Mouse (Mus musculus) adrenal gland, postnatal 36 days (tissue): ENCODE data around the gene Otud7b. TPM values are rescaled to one million over a fixed set of nuclear protein-coding genes. Genes with fewer than 3 reads are reported as not detected.
"Not testable (repeated sequence)": the region's sequence is repeated elsewhere in the genome, so short reads cannot be mapped to it uniquely, and the experiment has no call there.

Experiments used
- DNase-seq, 2 experiments: peaks; one replicate each; pipeline ENCODE4 v3.0.0; 2021; ENCODE audit warnings: mixed read lengths in 1 of 2
- total RNA-seq, 2 experiments: library from RNA; stranded (reverse); gene quantifications; 2 replicates each; pipeline ENCODE4 v1.2.3; 2021

Otud7b gene
- total RNA-seq, 2 experiments from 2014 or later, result 34.5 to 39.3 TPM

GRCm38 (mm10) chr3:96135011-96135410 is 30.7 kb downstream of the Otud7b start:
- peak; percentile 68 to 77 for DNase-seq

GRCm38 (mm10) chr3:96147950-96148349 is 43.6 kb downstream of the Otud7b start:
- peak in 1 of 2 experiments; percentile 52 for DNase-seq

- no peak for DNase-seq
Observed at GRCm38 (mm10) chr3:96151836-96152235, 47.5 kb downstream of the Otud7b start.

GRCm38 (mm10) chr3:96152611-96153010 is 48.3 kb downstream of the Otud7b start:
- DNase-seq, result no peak

GRCm38 (mm10) chr3:96155501-96155900 is 51.2 kb downstream of the Otud7b start:
- DNase-seq, result no peak

GRCm38 (mm10) chr3:96159820-96160219 is 55.5 kb downstream of the Otud7b start:
- DNase-seq, result no peak

- peak; percentile 81 to 87 for DNase-seq
Observed at GRCm38 (mm10) chr3:96160222-96160802, 56.0 kb downstream of the Otud7b start.

GRCm38 (mm10) chr3:96160803-96161516 is 56.6 kb downstream of the Otud7b start:
- DNase-seq, result peak; percentile 82 to 88

- DNase-seq, result peak; percentile 26 to 60
Observed at GRCm38 (mm10) chr3:96161869-96162840, 57.8 kb downstream of the Otud7b start, which contains the start of gene Mtmr11. Gene Mtmr11, plus strand, starts transcription at chr3:96162004.

- no peak for DNase-seq
Observed at GRCm38 (mm10) chr3:96163040-96163439, 58.7 kb downstream of the Otud7b start.

GRCm38 (mm10) chr3:96168466-96169158 is 64.3 kb downstream of the Otud7b start:
- DNase-seq, result no peak

GRCm38 (mm10) chr3:96170276-96170675 is 65.9 kb downstream of the Otud7b start:
- peak; percentile 56 to 70 for DNase-seq

GRCm38 (mm10) chr3:96170976-96171545 is 66.7 kb downstream of the Otud7b start:
- DNase-seq, result peak in 1 of 2 experiments; percentile 23

GRCm38 (mm10) chr3:96171583-96172196 is 67.4 kb downstream of the Otud7b start:
- no peak for DNase-seq

GRCm38 (mm10) chr3:96172197-96173178 is 68.2 kb downstream of the Otud7b start, which contains the start of gene Sf3b4:
Gene Sf3b4, plus strand, starts transcription at chr3:96172332.
- peak; percentile 88 to 92 for DNase-seq

GRCm38 (mm10) chr3:96173185-96173584 is 68.9 kb downstream of the Otud7b start:
- no peak for DNase-seq

- DNase-seq, result not testable (repeated sequence)
Observed at GRCm38 (mm10) chr3:96174042-96174441, 69.7 kb downstream of the Otud7b start.

- DNase-seq, result no peak
Observed at GRCm38 (mm10) chr3:96175251-96175650, 70.9 kb downstream of the Otud7b start.

GRCm38 (mm10) chr3:96178427-96178826 is 74.1 kb downstream of the Otud7b start:
- no peak for DNase-seq

GRCm38 (mm10) chr3:96178902-96179301 is 74.6 kb downstream of the Otud7b start:
- DNase-seq, result no peak
